Mouse (Mus musculus) embryonic facial prominence, embryonic 11.5 days (tissue): ENCODE data around the gene Eml4. TPM values are rescaled to one million over a fixed set of nuclear protein-coding genes. Genes with fewer than 3 reads are reported as not detected.

ENCODE experiments used
- ATAC-seq: fragments of 200-750 bp; cut with Nextera tagmentation; replicated peaks from 2 replicates; pipeline ENCODE4 v1.8.0; 2017; ENCODE audit warnings: low read depth; ENCODE audit not compliant: insufficient number of reproducible peaks, low FRiP score, low TSS enrichment
- DNase-seq: peaks from one replicate; pipeline ENCODE4 v3.0.0-alpha.2; 2015; ENCODE audit warnings: low spot score
- H3K27ac ChIP-seq: fragments of 300-500 bp; sonication (generic); replicated peaks from 2 replicates; pipeline ENCODE4 v1.5.1; 2014; ENCODE audit warnings: mild to moderate bottlenecking, low read depth, low read length, control low read depth
- H3K27me3 ChIP-seq: fragments of 300-500 bp; sonication (generic); 2 replicates; pipeline ENCODE4 v1.6.1; 2014; ENCODE audit warnings: mild to moderate bottlenecking, low read length, moderate library complexity, mixed read lengths; ENCODE audit not compliant: control insufficient read depth, insufficient read depth
- H3K36me3 ChIP-seq: fragments of 300-500 bp; sonication (generic); replicated peaks from 2 replicates; pipeline ENCODE4 v1.6.1; 2014; ENCODE audit warnings: low read depth, mild to moderate bottlenecking, low read length, moderate library complexity, mixed read lengths; ENCODE audit not compliant: control insufficient read depth, insufficient read depth
- H3K4me1 ChIP-seq: fragments of 300-500 bp; sonication (generic); 2 replicates; pipeline ENCODE4 v1.6.1; 2014; ENCODE audit warnings: low read length, mixed read lengths; ENCODE audit not compliant: control insufficient read depth, insufficient read depth
- H3K4me2 ChIP-seq: fragments of 300-500 bp; sonication (generic); 2 replicates; pipeline ENCODE4 v1.6.1; 2014; ENCODE audit warnings: low read depth, mild to moderate bottlenecking, control low read depth, low read length, moderate library complexity
- H3K4me3 ChIP-seq: fragments of 300-500 bp; sonication (generic); 2 replicates; pipeline ENCODE4 v1.5.1; 2014; ENCODE audit warnings: low read depth, low read length, control low read depth
- H3K9ac ChIP-seq: fragments of 300-500 bp; sonication (generic); replicated peaks from 2 replicates; pipeline ENCODE4 v1.6.1; 2014; ENCODE audit warnings: mild to moderate bottlenecking, control low read depth, low read length
- H3K9me3 ChIP-seq: fragments of 300-500 bp; sonication (generic); replicated peaks from 2 replicates; pipeline ENCODE4 v1.6.1; 2016; ENCODE audit warnings: mild to moderate bottlenecking, low read length, inconsistent platforms, mixed read lengths; ENCODE audit not compliant: control insufficient read depth
- WGBS: fragments of 180-500 bp; shearing (Covaris S2); extraction: QIAGEN DNeasy Blood & Tissue Kit; methylation state at CpG from one replicate; pipeline ENCODE4 v1.1.7; 2014; 5-methylcytosine and 5-hydroxymethylcytosine counted together
- polyA plus RNA-seq: library from polyadenylated mRNA; unstranded; fragments of >200 nt; fragmentation: Nextera tagmentation; extraction: Ambion mirVana; gene quantifications from 2 replicates; pipeline ENCODE4 v1.2.1, GENCODE M21; 2014

Eml4 gene
- polyA plus RNA-seq, 1 experiment from 2014 or later: 65.6 TPM

GRCm38 (mm10) chr17:83363081-83363480 is 12.3 kb downstream of the Eml4 start:
- Histone ChIP-seq H3K9me3 (no peaks in the 10 kb centered on the region), H3K4me1 (no peaks in the 10 kb centered on the region; the same call in 1 of the 2 replicates), H3K27ac (no peak overlapping the region), H3K4me3 (no peak overlapping the region), H3K4me2 (no peak overlapping the region), H3K27me3 (no peaks in the 10 kb centered on the region), H3K9ac (no peak overlapping the region), H3K36me3 (no peaks in the 10 kb centered on the region)
- DNase-seq (no peak), ATAC-seq (no peak)
- 74% methylated on average over 3 of the region's 3 CpGs for whole genome bisulfite sequencing

GRCm38 (mm10) chr17:83364296-83364695 is 13.6 kb downstream of the Eml4 start:
- ATAC-seq (no peak), DNase-seq (no peak)

GRCm38 (mm10) chr17:83365130-83365529 is 14.4 kb downstream of the Eml4 start:
- H3K9ac ChIP-seq: no peak overlapping the region
- H3K27ac ChIP-seq: no peak overlapping the region
- no peaks in the 10 kb centered on the region for H3K27me3 ChIP-seq
- no peaks in the 10 kb centered on the region; the same call in 1 of the 2 replicates for H3K4me1 ChIP-seq
- H3K4me2 ChIP-seq: no peak overlapping the region
- no peaks in the 10 kb centered on the region for H3K9me3 ChIP-seq
- 65% methylated on average over 2 of the region's 2 CpGs for WGBS
- ATAC-seq (no peak), DNase-seq (no peak)
- no peak overlapping the region for H3K4me3 ChIP-seq
- no peaks in the 10 kb centered on the region for H3K36me3 ChIP-seq

More at GRCm38 (mm10) chr17:83364296-83364695, 13.6 kb downstream of the Eml4 start:
- no peak overlapping the region for H3K4me3 ChIP-seq
- 68% methylated on average over 5 of the region's 5 CpGs for WGBS
- H3K27ac ChIP-seq: no peak overlapping the region
- no peaks in the 10 kb centered on the region; the same call in 1 of the 2 replicates for H3K4me1 ChIP-seq
- H3K36me3 ChIP-seq: no peaks in the 10 kb centered on the region
- H3K9ac ChIP-seq: no peak overlapping the region
- H3K4me2 ChIP-seq: no peak overlapping the region
- no peaks in the 10 kb centered on the region for H3K9me3 ChIP-seq
- H3K27me3 ChIP-seq: no peaks in the 10 kb centered on the region

GRCm38 (mm10) chr17:83365614-83366355 is 15.1 kb downstream of the Eml4 start:
- no peaks in the 10 kb centered on the region for H3K9me3 ChIP-seq
- H3K9ac ChIP-seq: no peak overlapping the region
- no peaks in the 10 kb centered on the region for H3K36me3 ChIP-seq
- no peak for ATAC-seq
- no peaks in the 10 kb centered on the region for H3K27me3 ChIP-seq
- no peak overlapping the region for H3K4me3 ChIP-seq
- WGBS: 41% methylated on average over 11 of the region's 11 CpGs
- no peak overlapping the region for H3K4me2 ChIP-seq
- H3K4me1 ChIP-seq: no peaks in the 10 kb centered on the region; the same call in 1 of the 2 replicates
- H3K27ac ChIP-seq: no peak overlapping the region
- no peak for DNase-seq

GRCm38 (mm10) chr17:83367387-83367786 is 16.7 kb downstream of the Eml4 start:
- H3K4me2 ChIP-seq: no peak overlapping the region
- no peak overlapping the region for H3K9ac ChIP-seq
- no peak overlapping the region for H3K27ac ChIP-seq
- 82% methylated on average over 5 of the region's 5 CpGs for WGBS
- no peak overlapping the region for H3K4me3 ChIP-seq
- H3K4me1 ChIP-seq: no peaks in the 10 kb centered on the region; the same call in 1 of the 2 replicates
- no peak for ATAC-seq
- no peaks in the 10 kb centered on the region for H3K27me3 ChIP-seq
- no peak for DNase-seq
- H3K9me3 ChIP-seq: no peaks in the 10 kb centered on the region
- no peaks in the 10 kb centered on the region for H3K36me3 ChIP-seq

GRCm38 (mm10) chr17:83374123-83374522 is 23.4 kb downstream of the Eml4 start:
- Histone ChIP-seq H3K9me3 (no peaks in the 10 kb centered on the region), H3K4me1 (no peaks in the 10 kb centered on the region), H3K36me3 (no peaks in the 10 kb centered on the region), H3K27ac (no peak overlapping the region), H3K27me3 (no peaks in the 10 kb centered on the region), H3K9ac (no peak overlapping the region), H3K4me3 (no peak overlapping the region), H3K4me2 (no peak overlapping the region)
- ATAC-seq (no peak), DNase-seq (no peak)

- H3K9ac ChIP-seq: no peak overlapping the region
- no peak overlapping the region for H3K4me2 ChIP-seq
- H3K4me3 ChIP-seq: no peak overlapping the region
- no peaks in the 10 kb centered on the region for H3K27me3 ChIP-seq
- WGBS: 92% methylated on average over 3 of the region's 3 CpGs
- H3K36me3 ChIP-seq: no peaks in the 10 kb centered on the region
- H3K4me1 ChIP-seq: no peaks in the 10 kb centered on the region
- ATAC-seq (no peak), DNase-seq (no peak)
- no peaks in the 10 kb centered on the region for H3K9me3 ChIP-seq
- no peak overlapping the region for H3K27ac ChIP-seq
Measured at GRCm38 (mm10) chr17:83375848-83376247, 25.1 kb downstream of the Eml4 start.

- ATAC-seq: no peak
- H3K4me1 ChIP-seq: no peaks in the 10 kb centered on the region
- H3K36me3 ChIP-seq: no peaks in the 10 kb centered on the region
- WGBS: 84% methylated on average over 4 of the region's 4 CpGs
- no peak for DNase-seq
- no peak overlapping the region for H3K9ac ChIP-seq
- H3K4me2 ChIP-seq: no peak overlapping the region
- H3K9me3 ChIP-seq: no peaks in the 10 kb centered on the region
- H3K27me3 ChIP-seq: no peaks in the 10 kb centered on the region
- no peak overlapping the region for H3K27ac ChIP-seq
- no peak overlapping the region for H3K4me3 ChIP-seq
Measured at GRCm38 (mm10) chr17:83376801-83377200, 26.1 kb downstream of the Eml4 start.
